Mouse (Mus musculus): ENCODE data around the gene Bhlhe40.

Gene Bhlhe40

GRCm38 (mm10) chr6:108662314-108663240 lies 2.1 kb downstream of the Bhlhe40 start:
- no peak for DNase-seq (ENCODE audit: low read depth, low spot score)

- DNase-seq (ENCODE audit: low read depth, low spot score) = no peak
Observed at GRCm38 (mm10) chr6:108663241-108664194, 3.1 kb downstream of the Bhlhe40 start.

DNA sequence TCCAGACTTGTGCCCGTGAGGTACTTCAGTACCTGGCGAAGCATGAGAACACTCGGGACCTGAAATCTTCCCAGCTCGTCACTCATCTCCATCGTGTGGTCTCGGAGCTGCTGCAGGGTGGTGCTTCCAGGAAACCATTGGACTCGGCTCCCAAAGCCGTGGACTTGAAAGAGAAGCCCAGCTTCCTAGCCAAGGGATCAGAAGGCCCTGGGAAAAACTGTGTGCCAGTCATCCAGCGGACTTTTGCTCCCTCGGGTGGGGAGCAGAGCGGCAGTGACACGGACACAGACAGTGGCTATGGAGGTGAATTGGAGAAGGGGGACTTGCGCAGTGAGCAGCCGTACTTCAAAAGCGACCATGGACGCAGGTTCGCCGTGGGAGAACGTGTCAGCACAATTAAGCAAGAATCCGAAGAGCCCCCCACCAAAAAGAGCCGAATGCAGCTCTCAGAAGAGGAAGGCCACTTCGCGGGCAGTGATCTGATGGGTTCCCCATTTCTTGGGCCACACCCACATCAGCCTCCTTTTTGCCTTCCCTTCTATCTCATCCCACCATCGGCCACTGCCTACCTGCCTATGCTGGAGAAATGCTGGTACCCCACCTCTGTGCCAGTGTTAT lies 4.2 kb downstream of the Bhlhe40 start:
- DNase-seq (ENCODE audit: low read depth, low spot score) = no peak

DNA sequence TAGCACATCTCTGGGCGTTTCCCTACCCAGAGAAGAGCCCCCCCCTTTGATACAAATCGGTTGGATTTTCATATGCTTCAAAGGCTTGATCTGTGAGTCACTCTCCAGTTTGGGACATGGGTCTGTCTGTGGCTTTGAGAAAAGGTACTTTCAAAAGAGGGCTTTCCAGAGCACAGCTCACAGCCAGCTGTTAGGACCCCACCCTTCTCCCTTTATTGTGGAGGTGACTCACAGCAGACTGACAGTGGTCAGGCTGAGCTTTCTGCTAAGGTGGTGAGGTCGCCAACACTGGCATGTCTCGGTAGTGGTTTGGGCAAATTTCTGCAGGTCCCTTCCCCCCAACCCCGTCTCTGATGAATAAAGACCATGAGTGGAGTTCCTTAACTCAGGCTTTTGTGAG lies 5.2 kb downstream of the Bhlhe40 start:
- no peak for DNase-seq (ENCODE audit: low read depth, low spot score)

- DNase-seq (ENCODE audit: low read depth, low spot score) = no peak
Observed at GRCm38 (mm10) chr6:108666648-108667488, 6.4 kb downstream of the Bhlhe40 start.

DNA sequence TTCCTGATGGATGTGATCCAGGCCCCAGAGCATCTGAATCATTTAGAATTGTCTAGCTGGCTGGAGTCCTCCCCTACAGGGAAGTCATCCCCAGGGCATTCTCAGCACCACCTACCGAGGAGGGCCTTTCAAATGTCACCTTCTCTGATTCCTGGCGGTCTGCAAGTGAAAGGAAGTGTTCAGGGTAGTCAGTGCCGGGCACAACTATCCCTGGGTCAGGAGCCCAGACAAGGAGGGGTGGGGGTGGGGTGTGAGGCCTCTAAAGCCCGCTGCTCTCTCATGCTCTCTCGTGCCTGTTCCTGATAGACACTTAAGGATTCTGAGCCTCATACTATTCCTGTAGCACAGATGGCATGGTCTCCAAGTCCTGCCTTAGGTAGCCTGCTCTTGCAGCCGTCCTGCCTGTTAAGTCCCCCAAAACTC lies 7.2 kb downstream of the Bhlhe40 start:
- DNase-seq (ENCODE audit: low read depth, low spot score) = peak; percentile 85

- peak; percentile 87 for DNase-seq (ENCODE audit: low read depth, low spot score)
Observed at GRCm38 (mm10) chr6:108668321-108668786, 7.9 kb downstream of the Bhlhe40 start.

DNA sequence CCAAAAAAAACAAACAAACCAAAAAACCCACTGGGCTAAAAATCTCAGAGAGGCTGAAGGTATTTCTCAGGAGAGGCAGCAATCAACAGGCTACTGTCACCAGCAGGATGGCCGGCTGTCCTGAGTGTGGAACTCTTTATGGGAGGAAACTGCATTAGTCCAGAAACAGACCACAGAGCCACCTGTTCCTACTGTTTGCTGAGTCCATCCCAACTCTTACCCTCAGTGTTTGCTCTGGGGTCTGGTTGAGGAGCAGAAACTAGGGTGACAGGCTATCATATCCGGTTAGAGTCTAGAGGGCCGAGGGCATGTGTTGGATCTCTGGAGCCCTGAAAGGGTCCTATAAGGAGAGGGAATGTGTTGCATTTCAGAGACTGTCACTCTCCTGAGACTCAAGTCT lies 9.8 kb downstream of the Bhlhe40 start:
- no peak for DNase-seq (ENCODE audit: low read depth, low spot score)

GRCm38 (mm10) chr6:108670821-108671220 lies 10.4 kb downstream of the Bhlhe40 start:
- no peak for DNase-seq (ENCODE audit: low read depth, low spot score)

GRCm38 (mm10) chr6:108672094-108672493 lies 11.7 kb downstream of the Bhlhe40 start:
- no peak for DNase-seq (ENCODE audit: low read depth, low spot score)

DNA sequence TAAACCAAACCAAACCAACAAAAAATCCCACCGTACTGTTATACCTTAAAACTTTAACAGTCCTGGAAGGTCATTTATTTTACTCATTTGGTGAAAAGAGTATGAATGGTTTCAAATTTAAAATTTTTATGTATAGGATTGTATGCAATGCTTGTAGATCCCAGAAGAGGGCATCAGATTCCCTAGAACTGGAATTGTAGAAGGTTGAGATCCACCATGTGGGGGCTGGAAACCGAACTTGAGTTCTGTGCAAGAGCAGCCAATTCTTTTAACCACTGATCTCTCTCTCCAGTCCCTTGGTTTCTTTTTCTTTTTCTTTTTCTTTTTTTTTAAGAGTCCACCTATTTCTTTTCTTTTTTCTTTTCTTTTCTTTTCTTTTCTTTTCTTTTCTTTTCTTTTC lies 13.8 kb downstream of the Bhlhe40 start:
- peak; percentile 43 for DNase-seq (ENCODE audit: low read depth, low spot score)

GRCm38 (mm10) chr6:108676783-108677340 lies 16.4 kb downstream of the Bhlhe40 start:
- DNase-seq (ENCODE audit: low read depth, low spot score) = no peak

- no peak for DNase-seq (ENCODE audit: low read depth, low spot score)
Observed at GRCm38 (mm10) chr6:108677697-108678096, 17.3 kb downstream of the Bhlhe40 start.

DNA sequence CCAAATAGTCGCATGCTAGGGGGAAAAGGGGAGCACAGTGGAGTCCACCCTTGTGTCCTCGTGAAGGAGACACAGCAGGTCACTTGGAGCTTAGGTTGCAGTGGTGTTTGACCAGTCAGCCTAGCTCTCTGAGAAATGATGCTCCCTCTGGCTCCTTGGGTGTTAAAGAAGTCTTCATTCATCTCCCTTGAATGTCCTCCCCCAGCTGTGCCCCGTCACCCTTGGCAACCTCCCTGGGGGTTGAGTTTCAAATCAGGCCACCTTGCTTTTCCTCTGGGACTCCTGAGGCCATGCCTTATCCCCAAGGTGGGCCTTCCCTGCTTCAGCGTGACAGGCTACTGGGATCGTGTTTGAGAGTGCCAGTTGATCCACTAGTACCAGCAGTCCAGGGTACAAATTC lies 17.8 kb downstream of the Bhlhe40 start:
- no peak for DNase-seq (ENCODE audit: low read depth, low spot score)

DNA sequence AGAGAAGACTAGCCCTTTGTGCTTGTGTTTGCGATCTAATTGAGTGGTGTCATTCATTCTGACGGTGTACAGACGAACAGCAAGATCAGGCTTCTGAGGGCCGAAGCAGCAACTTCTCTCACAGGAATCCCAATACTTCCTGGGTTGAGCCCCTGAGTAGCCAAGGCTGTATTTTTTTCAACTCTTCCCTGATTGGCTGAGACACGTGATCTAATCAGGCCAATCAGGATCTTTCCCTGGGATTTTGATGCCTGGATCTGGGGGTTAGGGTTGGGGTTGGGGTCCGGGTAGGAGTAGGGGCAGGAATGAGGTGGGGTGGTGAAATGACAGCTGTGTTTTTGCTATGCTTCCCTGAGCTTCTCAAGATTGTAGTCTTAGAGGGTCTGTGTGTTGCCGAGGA lies 20.1 kb downstream of the Bhlhe40 start:
- DNase-seq (ENCODE audit: low read depth, low spot score) = no peak

- no peak for DNase-seq (ENCODE audit: low read depth, low spot score)
Observed at GRCm38 (mm10) chr6:108681084-108681483, 20.7 kb downstream of the Bhlhe40 start.

DNA sequence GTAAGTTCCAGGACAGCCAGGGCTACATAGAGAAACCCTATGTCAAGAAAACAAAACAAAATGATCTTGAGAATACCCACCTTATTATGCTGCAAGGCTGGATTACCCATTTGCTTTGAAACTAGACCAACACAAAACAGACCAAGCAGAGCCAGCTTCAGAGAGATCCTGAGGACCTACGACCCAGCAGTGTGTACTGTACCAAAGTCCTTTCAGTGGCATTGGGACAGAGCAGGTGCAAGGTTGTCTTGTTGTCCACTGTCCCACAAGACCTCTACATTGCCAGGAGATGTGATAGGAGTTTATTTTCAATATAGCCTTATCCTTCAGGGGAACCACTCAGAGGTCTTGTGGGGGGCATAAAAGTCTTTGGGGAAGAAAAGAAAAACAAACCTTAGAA lies 22.7 kb downstream of the Bhlhe40 start:
- DNase-seq (ENCODE audit: low read depth, low spot score) = no peak

DNA sequence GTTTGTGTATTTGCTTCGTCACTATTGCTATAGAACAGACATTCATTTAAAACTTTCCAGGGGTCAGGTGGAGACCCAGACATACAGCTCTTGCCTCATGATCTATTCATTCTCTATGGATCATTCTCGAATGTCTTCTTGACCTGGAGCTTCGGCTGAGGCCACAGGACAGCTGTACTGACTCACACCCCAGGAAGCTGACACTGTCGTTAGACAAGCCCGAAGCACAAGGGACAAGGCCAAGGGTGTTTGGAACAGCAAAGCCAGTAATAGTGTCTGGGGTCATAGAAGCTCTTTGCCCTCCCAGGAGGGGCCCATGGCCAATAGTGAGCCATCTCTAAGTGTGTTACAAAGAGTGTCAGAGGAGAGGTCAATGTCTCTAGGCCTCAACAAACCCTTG lies 24.0 kb downstream of the Bhlhe40 start:
- DNase-seq (ENCODE audit: low read depth, low spot score) = no peak

DNA sequence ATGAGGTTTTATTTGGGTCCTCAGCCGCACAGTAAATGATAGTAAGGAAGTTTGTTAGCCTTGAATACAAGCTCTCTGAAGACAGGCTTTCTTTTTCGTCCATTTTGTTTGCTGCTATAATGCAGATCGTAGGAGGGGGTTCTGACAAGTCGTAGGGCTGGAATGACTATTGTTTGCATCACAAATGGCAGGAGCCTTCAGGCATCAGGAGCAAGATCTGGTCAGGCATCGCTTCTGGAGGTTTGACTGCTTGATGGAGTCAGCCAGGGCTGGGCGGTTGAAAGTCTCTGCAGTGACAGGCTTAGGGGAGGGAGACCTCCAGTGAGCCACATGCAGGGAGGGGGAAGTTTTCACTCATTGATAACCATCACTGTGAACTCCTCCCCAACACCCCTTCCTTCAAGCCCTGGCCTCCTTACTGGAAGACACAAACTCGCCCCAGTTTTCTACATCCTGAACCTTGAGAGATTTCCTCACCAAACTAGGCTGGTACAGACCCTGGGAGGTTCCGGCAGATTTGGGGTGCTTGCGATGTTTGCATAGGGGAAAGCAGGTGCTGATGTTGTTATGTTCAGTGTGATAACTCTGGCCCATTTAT lies 25.4 kb downstream of the Bhlhe40 start:
- DNase-seq (ENCODE audit: low read depth, low spot score) = peak; percentile 70

GRCm38 (mm10) chr6:108686930-108687329 lies 26.5 kb downstream of the Bhlhe40 start:
- DNase-seq (ENCODE audit: low read depth, low spot score) = peak; percentile 63

Measured in ZHBTc4 (cell line).